Mouse (Mus musculus) macrophage (primary cell): Measurements from ENCODE around the gene Ddx39. TPM values are rescaled to one million over a fixed set of nuclear protein-coding genes. Genes with fewer than 3 reads are reported as not detected.

Source experiments
- polyA plus RNA-seq: library from polyadenylated mRNA; stranded (reverse); fragments of 250-400 nt; gene quantifications from 3 replicates; pipeline ENCODE4 v1.2.4, GENCODE M21; 2018; ENCODE audit warnings: inconsistent platforms

Ddx39 gene
- polyA plus RNA-seq, 1 experiment from 2014 or later: 12.5 TPM

Other genes with a start within 250 kb of the Ddx39 start
- gene Olfr370, start 179.4 kb upstream of the Ddx39 start, polyA plus RNA-seq: not detected in 3 replicates
- 83.2 to 159 TPM (median 130 TPM) in 3 replicates for gene Ndufb7, start 148.5 kb upstream of the Ddx39 start, polyA plus RNA-seq
- 128 to 166 TPM (median 160 TPM) in 3 replicates for gene Tecr, start 107.2 kb upstream of the Ddx39 start, polyA plus RNA-seq
- gene Dnajb1, start 107.0 kb upstream of the Ddx39 start, polyA plus RNA-seq: 13.5 to 19.5 TPM (median 18.1 TPM) in 3 replicates
- gene Gipc1, start 62.5 kb upstream of the Ddx39 start, polyA plus RNA-seq: 61.6 to 92.5 TPM (median 64.4 TPM) in 3 replicates
- 0.59 to 8.8 TPM (median 1.3 TPM) in 3 replicates for gene Ptger1, start 48.5 kb upstream of the Ddx39 start, polyA plus RNA-seq
- gene Pkn1, start 16.0 kb upstream of the Ddx39 start, polyA plus RNA-seq: 76.4 to 110 TPM (median 109 TPM) in 3 replicates
- gene Adgre5, start 26.1 kb downstream of the Ddx39 start, polyA plus RNA-seq: 33.0 to 180 TPM (median 147 TPM) in 3 replicates
- gene Adgrl1, start 184.9 kb downstream of the Ddx39 start, polyA plus RNA-seq: 0.04 to 0.09 TPM (median 0.05 TPM) in 3 replicates
- gene Gm10644, start 240.0 kb downstream of the Ddx39 start, polyA plus RNA-seq: 0.06 to 0.11 TPM (median 0.07 TPM) in 3 replicates
- 3.8 to 22.0 TPM (median 9.5 TPM) in 3 replicates for gene Asf1b, start 240.3 kb downstream of the Ddx39 start, polyA plus RNA-seq